Mouse (Mus musculus) E14TG2a.4 (cell line): Measurements from ENCODE around the gene Lrrc26.
"Not testable (repeated sequence)": the region's sequence is repeated elsewhere in the genome, so short reads cannot be mapped to it uniquely, and the experiment has no call there.

Source experiments
- H3K27me3 ChIP-seq: 2 replicates; pipeline ENCODE4 v1.6.1; 2014; ENCODE audit warnings: low read length, control low read depth; ENCODE audit not compliant: insufficient read depth
- H3K36me3 ChIP-seq: 2 replicates; pipeline ENCODE4 v1.6.1; 2014; ENCODE audit warnings: low read length, control low read depth; ENCODE audit not compliant: insufficient read depth
- H3K4me1 ChIP-seq: replicated peaks from 2 replicates; pipeline ENCODE4 v1.6.1; 2014; ENCODE audit warnings: low read depth, low read length, control low read depth
- H3K4me3 ChIP-seq: replicated peaks from 2 replicates; pipeline ENCODE4 v1.5.1; 2014; ENCODE audit warnings: mild to moderate bottlenecking, low read length
- H3K9me3 ChIP-seq: 2 replicates; pipeline ENCODE4 v1.6.1; 2014; ENCODE audit warnings: low read length, control low read depth
- CTCF ChIP-seq: conservative IDR thresholded peaks from 2 replicates; pipeline ENCODE4 v1.5.1; 2014; ENCODE audit warnings: low read length
- NANOG ChIP-seq: IDR thresholded peaks from 2 replicates; pipeline ENCODE4 v1.6.1; 2014; ENCODE audit warnings: borderline replicate concordance, low read length, mixed read lengths
- POU5F1 ChIP-seq: IDR thresholded peaks from 2 replicates; pipeline ENCODE4 v1.6.1; 2014; ENCODE audit warnings: low read length, borderline replicate concordance

Gene Lrrc26

DNA sequence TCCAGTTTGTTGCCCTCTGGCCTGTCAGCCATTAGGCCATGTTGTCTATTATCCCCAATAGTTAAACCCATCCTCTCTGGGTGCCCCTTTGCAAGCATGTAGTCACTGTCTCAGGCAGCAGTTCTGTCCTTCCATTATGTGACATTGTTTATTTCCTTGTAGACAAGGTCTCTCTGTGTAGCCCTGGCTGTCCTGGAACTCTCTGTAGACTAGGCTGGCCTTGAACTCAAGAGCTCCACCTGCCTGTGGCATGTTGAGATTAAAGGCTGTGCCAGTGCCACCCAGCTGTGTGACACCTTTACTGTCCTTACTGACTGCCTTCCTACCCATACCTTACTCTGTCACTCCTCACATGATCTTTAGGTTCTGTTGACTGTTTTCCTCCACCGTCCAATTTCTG, 37.4 kb upstream of the Lrrc26 start:
- no peaks in the 10 kb centered on the region for H3K9me3 ChIP-seq
- TF ChIP-seq CTCF = no peak; the same call in 1 of the 2 replicates
- TF ChIP-seq NANOG = no peak
- no peak for TF ChIP-seq POU5F1
- H3K27me3 ChIP-seq = no peaks in the 10 kb centered on the region

DNA sequence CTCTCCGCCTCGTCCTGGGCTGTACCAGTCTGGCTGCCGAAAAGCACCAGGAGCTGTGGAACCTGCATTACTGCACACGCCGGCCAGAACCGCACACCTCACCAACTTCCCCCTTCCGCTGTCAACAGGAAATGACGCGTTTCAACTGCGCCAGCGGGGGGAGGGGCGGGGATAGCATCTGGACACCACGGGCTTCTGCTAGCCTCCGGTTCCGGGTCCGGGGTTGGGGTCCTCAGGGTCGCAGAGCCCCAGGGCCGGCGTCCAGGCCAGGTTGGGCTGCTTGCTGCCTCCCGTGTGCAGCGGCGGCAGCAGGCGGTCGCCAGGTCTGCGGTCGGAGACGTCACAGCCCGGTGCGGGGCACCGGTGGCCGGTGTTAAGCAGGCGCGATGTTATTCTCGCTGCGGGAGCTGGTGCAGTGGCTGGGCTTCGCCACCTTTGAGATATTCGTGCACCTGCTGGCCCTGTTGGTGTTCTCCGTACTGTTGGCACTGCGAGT, 34.4 kb upstream of the Lrrc26 start, which contains the start of gene Tmem203:
Gene Tmem203, plus strand, starts transcription at position 156 of the 496 bp plus-strand sequence.
- H3K4me3 ChIP-seq = peak within 1 kb of the TSS; percentile 100
- no peaks in the 10 kb centered on the region for H3K9me3 ChIP-seq
- peaks cover 39% of the 10 kb centered on the region for H3K36me3 ChIP-seq
- no peaks in the 10 kb centered on the region for H3K27me3 ChIP-seq
- TF ChIP-seq CTCF = no peak
- TF ChIP-seq POU5F1 = no peak
- no peak for TF ChIP-seq NANOG
- H3K4me1 ChIP-seq = peaks cover 45% of the 10 kb centered on the region

More for the DNA sequence above, 37.4 kb upstream of the Lrrc26 start:
- Histone ChIP-seq H3K4me1 (peaks cover 69% of the 10 kb centered on the region), H3K36me3 (peaks cover 69% of the 10 kb centered on the region), H3K4me3 (no peak overlapping the region)

DNA sequence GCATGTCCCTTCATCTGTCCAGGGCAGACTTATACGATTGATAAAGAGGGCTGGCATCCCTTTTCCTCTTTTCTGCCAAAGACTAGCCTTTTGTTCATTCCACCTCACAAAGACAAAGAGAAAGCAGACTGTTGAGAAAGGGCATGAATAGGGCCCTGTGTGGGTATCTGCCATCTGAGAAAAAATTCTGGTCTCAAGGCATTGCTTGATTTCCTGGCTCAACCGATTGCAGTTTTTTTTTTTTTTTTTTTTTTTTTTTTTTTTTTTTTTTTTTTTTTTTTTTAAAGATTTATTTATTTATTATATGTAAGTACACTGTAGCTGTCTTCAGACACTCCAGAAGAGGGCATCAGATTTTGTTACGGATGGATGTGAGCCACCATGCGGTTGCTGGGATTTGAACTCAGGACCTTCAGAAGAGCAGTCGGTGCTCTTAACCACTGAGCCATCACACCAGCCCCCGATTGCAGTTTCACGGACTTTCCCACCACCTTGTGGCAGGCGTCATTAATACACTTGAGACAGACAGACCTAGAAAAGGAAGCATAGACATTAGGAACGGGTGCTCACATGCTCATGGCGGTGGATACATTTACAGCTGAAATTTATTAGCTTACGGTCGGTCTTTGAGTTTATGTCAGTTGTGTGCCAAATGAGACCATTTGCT, 33.1 kb upstream of the Lrrc26 start:
- H3K4me3 ChIP-seq = peak overlapping the region; percentile 100
- H3K27me3 ChIP-seq, H3K9me3 ChIP-seq: not testable (repeated sequence)
- peaks cover 46% of the 10 kb centered on the region for H3K4me1 ChIP-seq
- peaks cover 27% of the 10 kb centered on the region for H3K36me3 ChIP-seq

DNA sequence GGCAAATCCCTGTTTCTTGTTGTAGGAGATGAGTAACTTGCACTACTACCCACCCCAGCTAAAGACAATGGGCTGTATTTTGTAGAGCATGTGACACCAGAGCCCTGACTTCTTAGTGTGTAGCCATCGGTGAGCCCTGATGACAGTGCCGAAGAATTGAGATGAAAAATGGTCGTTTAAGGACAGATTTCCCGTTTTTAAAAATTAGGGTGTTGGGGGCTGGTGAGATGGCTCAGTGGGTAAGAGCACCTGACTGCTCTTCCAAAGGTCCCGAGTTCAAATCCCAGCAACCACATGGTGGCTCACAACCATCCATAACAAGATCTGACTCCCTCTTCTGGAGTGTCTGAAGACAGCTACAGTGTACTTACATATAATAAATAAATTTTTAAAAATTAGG, 32.5 kb upstream of the Lrrc26 start:
- H3K9me3 ChIP-seq, H3K4me3 ChIP-seq, H3K27me3 ChIP-seq: not testable (repeated sequence)
- H3K36me3 ChIP-seq = peaks cover 20% of the 10 kb centered on the region
- peaks cover 50% of the 10 kb centered on the region for H3K4me1 ChIP-seq

DNA sequence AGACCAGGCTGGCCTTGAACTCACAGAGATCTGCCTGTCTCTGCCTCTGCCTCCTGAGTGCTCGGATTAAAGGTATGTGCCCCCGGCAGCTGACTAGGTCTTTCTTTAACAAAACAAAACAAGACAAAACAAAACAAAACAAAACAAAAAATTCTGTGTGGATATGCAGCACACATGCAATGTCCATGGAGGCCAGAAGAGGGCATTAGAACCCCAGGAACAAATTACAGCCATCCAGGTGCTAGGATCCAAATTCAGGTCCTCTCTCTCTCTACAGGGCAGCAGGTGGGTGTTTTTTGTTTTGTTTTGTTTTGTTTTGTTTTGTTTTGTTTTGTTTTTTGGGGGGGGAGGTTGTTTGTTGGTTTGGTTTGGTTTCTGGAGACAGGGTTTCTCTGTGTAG, 30.8 kb upstream of the Lrrc26 start:
- Histone ChIP-seq H3K36me3 (peaks cover 9% of the 10 kb centered on the region), H3K27me3 (peaks cover 7% of the 10 kb centered on the region), H3K4me3 (no peak overlapping the region), H3K9me3 (no peaks in the 10 kb centered on the region), H3K4me1 (peaks cover 43% of the 10 kb centered on the region)
- TF ChIP-seq CTCF (peak; percentile 82), NANOG (no peak)

DNA sequence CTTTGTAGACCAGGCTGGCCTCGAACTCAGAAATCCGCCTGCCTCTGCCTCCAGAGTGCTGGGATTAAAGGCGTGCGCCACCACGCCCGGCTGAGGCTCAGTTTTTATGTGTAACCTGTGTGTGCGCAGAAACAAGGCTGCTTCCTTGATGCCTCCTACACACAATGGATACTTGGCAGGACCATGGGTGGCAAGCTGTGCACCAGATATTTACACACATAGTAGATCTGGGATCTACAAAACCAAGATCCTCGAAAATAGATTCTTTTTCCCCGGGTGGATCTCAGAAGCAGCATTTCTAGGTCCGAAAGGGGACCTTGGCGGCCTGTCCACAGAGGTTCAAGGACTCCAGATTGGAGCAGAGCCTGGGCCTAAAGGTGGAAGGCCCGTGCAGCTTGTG, 27.8 kb upstream of the Lrrc26 start:
- peaks cover 34% of the 10 kb centered on the region for H3K36me3 ChIP-seq
- H3K27me3 ChIP-seq = peaks cover 10% of the 10 kb centered on the region
- TF ChIP-seq POU5F1 = no peak
- no peak for TF ChIP-seq NANOG
- TF ChIP-seq CTCF = no peak
- H3K9me3 ChIP-seq = no peaks in the 10 kb centered on the region
- H3K4me1 ChIP-seq = peaks cover 54% of the 10 kb centered on the region
- H3K4me3 ChIP-seq = peak overlapping the region; percentile 95

DNA sequence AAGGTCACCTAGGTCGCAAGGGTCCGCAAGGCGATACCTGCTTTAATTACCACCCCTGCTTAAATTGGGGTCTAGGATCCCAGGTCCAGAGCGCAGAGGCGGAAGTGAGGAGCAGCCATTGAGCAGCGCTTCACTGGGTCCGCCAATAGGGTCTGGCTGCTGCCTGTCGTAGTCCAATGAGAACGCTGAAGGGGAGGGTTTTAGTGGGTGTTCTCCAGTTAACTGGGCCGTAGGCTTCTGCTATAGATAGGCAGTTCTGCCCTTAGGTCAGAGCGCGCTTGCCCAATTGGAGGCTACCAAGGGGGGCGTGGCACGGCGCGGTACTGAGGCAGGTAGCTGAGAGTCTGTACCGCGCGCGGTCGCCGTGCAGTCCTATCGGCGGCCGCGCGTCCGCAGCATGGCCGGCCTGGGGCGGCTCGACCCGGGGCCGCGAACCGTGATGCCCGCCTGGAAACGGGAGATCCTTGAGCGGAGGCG, 27.4 kb upstream of the Lrrc26 start, which contains the start of gene Tprn:
Gene Tprn, plus strand, starts transcription at position 328 of the 477 bp plus-strand sequence.
- TF ChIP-seq POU5F1 = no peak
- TF ChIP-seq CTCF = no peak
- TF ChIP-seq NANOG = no peak
- Histone ChIP-seq H3K27me3 (peaks cover 10% of the 10 kb centered on the region), H3K36me3 (peaks cover 38% of the 10 kb centered on the region), H3K4me1 (peaks cover 55% of the 10 kb centered on the region), H3K4me3 (peak within 1 kb of the TSS; percentile 95), H3K9me3 (no peaks in the 10 kb centered on the region)

DNA sequence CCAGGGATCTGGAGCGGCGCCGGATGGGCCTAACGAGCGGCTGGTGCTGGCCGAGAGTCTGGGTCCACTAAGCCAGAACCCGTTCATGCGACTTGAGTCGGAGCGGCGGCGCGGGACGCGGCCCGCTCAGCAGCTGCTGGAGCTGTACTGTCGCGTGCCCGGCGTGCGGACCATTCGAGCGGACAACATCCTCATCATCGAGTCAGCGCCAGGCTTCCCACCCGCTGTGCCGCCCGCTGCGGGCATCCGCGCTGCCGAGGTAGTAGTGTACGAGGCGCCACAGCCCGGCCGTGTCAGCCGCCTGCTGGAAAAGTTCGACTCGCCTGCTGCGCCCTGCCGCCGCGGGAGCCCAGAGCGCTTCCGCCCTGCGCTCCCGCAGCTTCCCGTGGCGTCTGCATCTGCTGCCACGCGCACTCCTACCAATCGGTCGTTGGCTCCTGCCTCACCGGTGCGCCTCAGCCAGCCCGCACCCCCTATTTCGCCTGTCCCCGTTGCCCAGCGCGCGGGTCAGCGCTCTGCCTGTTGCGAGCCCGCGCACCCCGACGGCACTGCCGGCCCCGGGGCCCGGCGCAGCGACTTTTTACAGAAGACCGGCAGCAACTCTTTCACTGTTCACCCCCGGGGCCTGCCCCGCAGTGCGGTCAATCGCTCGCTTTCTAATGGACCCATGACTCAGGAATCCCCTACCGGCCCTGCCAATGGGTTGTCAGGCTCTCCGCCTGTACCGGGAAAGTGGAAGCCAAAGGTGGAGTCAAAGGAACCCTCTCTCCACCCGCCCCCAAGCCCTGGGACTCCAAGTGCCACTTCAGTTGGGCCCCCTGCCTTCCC, 26.7 kb upstream of the Lrrc26 start:
- Histone ChIP-seq H3K4me1 (peaks cover 62% of the 10 kb centered on the region), H3K9me3 (no peaks in the 10 kb centered on the region), H3K27me3 (peaks cover 10% of the 10 kb centered on the region), H3K4me3 (peak overlapping the region; percentile 95), H3K36me3 (peaks cover 45% of the 10 kb centered on the region)
- TF ChIP-seq NANOG = no peak
- TF ChIP-seq POU5F1 = no peak
- TF ChIP-seq CTCF = no peak
